Mouse (Mus musculus): ENCODE data around the gene Med13.
A peak's percentile ranks its signal among the peaks of the same experiment; 100 is the strongest.

The Med13 gene

GRCm38 (mm10) chr11:86356854-86357788 is at the start of gene Med13:
Gene Med13 (minus strand): TSS chr11:86357602.
- DNase-seq (ENCODE audit: low spot score) = peak; percentile 22

DNA sequence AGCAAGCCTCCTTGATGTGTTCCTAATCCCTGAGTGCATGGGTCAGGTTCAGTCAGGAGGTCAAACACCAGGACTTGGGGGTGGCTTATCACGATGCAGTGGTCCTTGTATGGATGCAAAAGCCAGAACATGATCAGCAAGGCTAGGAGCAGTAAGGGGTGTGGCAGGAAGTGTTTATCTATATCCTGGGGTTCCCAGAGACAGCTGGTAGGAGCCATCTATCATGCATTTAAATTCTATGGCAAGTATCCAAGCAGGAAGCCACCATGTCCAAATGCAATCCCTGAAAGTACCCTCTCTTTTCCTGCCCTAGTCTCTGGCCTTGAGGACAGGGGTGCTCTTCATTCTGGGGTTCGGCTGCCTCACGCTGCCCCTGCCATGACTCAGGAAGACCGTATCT is 47.2 kb upstream of the Med13 start:
- no peak for DNase-seq (ENCODE audit: low spot score)

- DNase-seq (ENCODE audit: low spot score) = no peak
These were observed 46.4 kb upstream of the Med13 start for GRCm38 (mm10) chr11:86403845-86404244.

- no peak for DNase-seq (ENCODE audit: low spot score)
These were observed 42.1 kb upstream of the Med13 start for GRCm38 (mm10) chr11:86399241-86400107.

DNA sequence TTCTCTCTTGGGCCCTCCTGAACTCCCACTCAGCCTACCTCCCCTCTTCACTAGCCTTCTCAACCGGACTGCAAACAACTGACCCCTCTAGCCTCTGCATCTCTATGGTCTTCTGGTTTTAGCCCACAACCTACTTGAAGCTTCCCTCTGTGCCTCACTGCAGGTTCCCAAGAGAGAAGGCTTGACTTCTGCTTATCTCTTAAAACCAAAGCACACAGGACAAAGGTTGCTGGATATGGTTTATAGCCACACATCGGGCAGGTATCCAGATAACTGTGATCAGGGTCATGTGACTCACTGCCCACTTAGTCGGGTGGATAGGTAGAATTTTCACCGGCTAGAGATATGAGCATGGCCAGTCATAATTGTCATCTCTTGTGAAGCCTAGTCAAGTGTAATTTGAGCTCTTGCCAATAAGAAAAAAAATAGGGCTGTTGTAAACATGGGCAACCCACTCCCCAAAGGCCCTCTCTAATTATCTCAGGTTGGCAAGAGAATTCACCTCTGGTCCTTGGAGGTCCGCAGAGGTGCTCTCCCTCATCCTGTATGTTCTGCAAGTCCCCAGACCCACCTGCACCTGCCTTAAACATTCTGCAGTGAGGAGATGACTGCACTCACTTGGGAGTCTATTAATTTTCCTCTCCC is 39.7 kb upstream of the Med13 start:
- DNase-seq (ENCODE audit: low spot score) = no peak

- no peak for DNase-seq (ENCODE audit: low spot score)
These were observed 39.1 kb upstream of the Med13 start for GRCm38 (mm10) chr11:86396518-86396917.

GRCm38 (mm10) chr11:86395513-86396125 is 38.2 kb upstream of the Med13 start:
- peak; percentile 37 for DNase-seq (ENCODE audit: low spot score)

GRCm38 (mm10) chr11:86395100-86395499 is 37.7 kb upstream of the Med13 start:
- no peak for DNase-seq (ENCODE audit: low spot score)

GRCm38 (mm10) chr11:86391687-86392086 is 34.3 kb upstream of the Med13 start:
- DNase-seq (ENCODE audit: low spot score) = no peak

DNA sequence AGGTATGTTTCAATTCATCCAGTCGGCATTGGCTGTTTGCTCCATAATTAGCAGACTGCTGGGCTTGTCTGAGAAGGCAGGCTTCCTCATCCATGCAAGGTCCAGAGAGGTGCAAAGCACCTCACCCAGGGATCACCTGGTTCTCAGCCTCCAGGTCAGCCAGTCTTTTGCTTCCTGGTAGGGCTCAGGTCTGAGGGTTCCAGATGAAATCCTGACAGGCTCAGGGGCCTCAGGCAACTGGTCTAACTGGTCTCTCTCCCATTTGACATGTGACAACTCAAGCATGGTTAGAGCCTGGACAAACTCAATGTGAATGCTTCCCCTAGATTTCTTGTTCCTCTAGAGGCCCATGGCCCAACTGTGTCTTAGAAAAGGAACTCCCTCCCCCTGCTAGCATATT is 32.9 kb upstream of the Med13 start:
- DNase-seq (ENCODE audit: low spot score) = no peak

GRCm38 (mm10) chr11:86389506-86389905 is 32.1 kb upstream of the Med13 start:
- DNase-seq (ENCODE audit: low spot score) = no peak

DNA sequence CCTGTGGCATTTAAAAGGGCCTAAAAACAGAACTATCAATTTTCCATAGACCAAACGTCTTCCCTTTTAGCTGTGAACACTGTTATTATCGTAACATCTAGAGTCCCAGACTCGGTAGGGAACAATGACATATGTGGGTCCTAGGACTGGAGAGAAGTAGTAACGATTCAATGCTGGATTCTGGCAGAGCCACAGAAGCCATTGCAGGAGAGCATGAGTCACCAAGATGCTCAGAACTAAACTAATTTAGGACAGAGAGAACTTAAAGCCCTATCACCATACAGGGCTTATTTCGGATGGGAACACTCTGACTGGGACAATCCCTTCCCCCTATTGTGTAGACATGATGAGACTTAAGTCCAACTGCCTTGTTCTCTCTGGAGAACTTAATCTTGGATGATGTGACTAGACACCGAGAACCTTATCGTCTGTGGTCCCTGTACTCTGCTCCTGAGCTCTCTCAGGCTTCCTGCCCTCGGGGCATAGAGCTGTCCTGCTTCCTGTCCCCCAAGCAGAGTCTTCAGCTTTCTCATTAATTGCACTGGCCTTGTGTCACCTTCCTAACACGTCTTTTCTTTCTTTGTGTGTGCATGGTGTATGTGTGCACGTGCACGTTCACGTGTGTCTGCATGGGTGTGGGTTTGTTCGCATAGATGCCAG is 31.5 kb upstream of the Med13 start:
- no peak for DNase-seq (ENCODE audit: low spot score)

- no peak for DNase-seq (ENCODE audit: low spot score)
These were observed 29.9 kb upstream of the Med13 start for GRCm38 (mm10) chr11:86387121-86387893.

DNA sequence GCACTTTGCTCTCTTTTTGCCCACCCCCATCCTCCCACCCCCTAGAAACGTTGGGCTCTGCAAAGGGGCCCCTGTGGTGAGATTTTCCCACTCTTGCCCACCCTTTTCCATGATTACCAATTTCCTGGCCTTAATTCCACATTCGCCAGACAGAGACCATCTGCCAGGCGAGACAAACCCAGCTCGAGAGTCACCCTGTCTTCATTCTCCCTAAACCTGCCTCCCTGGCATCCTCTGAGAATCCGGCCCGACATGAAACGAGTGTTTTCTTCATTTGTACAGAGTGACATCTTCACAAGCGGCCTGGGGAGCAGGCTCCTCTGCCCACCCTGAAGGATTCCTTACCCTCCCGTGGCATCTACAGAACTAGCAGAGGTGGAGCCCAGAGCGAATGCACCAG is 29.2 kb upstream of the Med13 start:
- no peak for DNase-seq (ENCODE audit: low spot score)

DNA sequence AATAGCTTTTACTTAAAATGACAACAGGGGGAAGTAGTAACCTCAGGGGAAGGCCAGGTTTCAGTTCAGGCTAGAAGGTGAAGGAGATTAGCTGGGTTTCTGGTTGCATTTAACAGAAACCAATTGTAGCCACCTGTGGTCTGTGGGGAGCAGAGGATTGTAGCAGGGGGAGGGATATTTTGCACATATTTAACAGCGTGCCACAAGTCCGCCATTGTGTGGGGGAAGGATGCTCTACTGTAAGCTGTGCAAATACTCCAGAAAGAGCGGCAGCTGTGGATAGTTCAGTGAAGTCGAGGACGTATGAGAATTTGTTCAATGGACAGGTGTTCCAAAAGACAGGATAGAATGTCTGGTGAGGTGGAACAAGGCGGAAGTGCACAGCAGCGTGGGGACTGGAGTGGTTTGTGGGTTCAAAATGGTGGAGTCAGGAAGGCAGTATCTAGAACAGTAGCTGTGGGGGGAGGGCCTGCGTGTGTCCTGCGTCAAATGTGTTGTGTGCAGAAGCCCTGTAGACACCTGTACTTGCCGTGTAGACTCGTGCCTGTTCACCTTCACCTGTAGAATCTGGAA is 28.4 kb upstream of the Med13 start:
- DNase-seq (ENCODE audit: low spot score) = no peak

GRCm38 (mm10) chr11:86384141-86384540 is 26.7 kb upstream of the Med13 start:
- DNase-seq (ENCODE audit: low spot score) = no peak

DNA sequence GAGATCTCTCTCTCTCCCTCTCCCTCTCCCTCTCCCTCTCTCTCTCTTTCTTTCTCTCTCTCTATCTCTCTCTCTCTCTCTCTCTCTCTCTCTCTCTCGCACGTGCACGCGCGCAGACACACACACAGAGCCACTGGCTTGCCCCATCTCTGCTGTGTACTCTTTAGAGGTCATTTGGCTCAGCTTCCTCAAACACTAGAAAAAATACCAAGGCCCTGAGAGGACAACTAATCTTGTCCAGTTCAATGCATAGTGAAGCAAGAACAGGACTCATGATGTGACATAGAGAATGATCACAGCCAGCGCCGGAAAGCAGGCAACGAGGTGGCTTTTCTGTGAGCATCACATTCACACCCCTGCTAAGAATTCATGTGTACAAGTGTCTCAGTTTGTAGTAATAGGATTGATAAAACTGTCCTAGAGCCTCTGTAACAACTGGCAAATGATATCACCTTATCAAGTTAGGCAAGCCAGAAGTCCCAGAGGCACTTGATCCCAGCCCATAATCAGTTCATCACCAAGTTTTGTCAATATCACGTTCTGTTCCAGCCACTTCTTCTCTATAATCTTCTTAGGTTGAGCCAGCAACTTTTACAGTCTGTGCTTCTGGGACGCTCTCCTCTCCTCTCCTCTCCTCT is 25.2 kb upstream of the Med13 start:
- no peak for DNase-seq (ENCODE audit: low spot score)

DNA sequence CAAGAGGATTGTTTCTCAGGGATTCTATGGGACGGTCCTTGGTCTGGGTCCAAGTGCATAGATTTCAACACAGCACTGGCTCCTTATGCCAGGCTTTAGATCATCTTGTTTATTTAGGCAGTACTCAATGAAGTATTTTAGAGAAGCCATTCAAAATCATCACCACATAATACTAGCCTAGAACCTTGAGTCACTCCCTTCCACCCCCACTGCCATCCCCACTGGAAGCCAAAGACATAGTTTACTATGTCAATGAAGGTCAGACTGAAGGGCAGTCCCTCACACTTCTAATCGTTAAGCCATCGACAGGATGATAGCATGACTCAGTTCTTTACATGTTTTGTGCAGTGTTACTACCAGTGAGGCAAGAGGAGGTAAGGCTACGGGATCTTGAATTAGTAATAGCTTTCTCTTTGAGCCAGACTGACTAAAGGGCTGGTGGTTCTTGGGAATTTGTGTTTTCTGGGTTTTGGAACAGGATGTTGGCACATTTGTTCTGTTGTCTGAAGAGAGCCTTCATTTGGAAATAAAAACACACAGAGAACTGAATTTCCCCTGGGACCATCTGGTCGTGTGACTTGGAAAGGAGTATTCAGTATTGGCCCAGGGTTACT is 24.2 kb upstream of the Med13 start:
- no peak for DNase-seq (ENCODE audit: low spot score)

DNA sequence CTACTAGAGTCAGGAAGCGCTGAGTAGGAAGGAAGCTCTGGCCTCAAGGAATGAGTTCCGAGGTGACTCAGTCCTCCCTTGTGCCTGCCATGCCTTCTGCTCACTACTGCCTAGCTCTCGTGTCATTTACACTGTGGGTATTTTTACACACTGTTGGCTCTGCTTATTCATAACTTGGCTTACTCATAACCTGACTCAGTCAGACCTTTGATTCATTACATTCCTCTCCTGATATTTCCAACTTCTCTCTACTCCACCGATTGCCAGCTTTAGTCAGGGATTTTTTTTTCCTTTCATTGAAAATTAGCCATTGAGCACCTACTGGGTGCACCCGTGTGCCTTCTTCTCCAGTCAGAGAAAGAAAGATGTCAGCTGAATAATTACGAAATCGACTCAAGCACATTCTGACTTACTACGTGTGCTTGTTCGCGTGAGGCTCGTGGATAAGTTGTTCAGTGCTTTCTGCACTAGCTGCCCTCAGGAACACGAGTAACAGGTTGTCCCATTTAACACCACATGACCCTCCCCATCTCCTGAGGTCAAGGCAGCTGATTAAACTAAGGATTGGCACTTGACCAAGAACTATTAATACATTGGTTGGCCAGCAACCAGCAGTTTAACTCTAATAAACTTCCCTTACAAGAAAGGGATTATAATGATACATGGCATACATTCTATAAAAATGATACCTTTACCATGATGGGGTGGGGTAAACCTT is 23.3 kb upstream of the Med13 start:
- DNase-seq (ENCODE audit: low spot score) = no peak

Data from ovary, adult 18-20 months (tissue).